Mouse (Mus musculus) heart, postnatal 4 days (tissue): ENCODE data around the gene Slmap. TPM values are rescaled to one million over a fixed set of nuclear protein-coding genes. Genes with fewer than 3 reads are reported as not detected.
"Not testable (repeated sequence)": the region's sequence is repeated elsewhere in the genome, so short reads cannot be mapped to it uniquely, and the experiment has no call there.

Experiments
- DNase-seq: peaks from one replicate; pipeline ENCODE4 v3.0.0; 2021
- total RNA-seq, 2 experiments: library from RNA; stranded (reverse); gene quantifications; 2 replicates each; pipeline ENCODE4 v1.2.3; 2021

Slmap gene
- total RNA-seq, 2 experiments from 2014 or later: 394 to 444 TPM

DNA sequence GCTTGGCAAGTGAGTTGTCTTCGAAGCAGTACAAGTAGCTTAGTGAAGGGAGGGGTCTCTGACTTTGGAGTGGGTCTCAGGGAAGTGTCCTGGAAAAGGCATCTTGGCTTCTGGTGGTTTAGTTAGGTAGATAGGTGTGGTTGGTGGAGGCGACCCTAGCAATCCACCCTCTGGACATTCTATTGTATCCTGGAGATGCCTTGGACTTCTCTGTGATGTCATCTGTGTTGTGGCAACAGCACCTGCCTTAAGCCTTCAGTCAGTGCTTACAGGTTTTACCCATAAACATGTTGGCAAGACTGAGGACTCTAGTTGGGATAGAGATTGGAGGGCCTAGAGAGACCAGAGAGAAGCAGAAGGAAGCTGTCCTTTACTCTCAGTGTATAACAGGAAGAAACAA is 145.8 kb downstream of the Slmap start:
- not testable (repeated sequence) for DNase-seq

DNA sequence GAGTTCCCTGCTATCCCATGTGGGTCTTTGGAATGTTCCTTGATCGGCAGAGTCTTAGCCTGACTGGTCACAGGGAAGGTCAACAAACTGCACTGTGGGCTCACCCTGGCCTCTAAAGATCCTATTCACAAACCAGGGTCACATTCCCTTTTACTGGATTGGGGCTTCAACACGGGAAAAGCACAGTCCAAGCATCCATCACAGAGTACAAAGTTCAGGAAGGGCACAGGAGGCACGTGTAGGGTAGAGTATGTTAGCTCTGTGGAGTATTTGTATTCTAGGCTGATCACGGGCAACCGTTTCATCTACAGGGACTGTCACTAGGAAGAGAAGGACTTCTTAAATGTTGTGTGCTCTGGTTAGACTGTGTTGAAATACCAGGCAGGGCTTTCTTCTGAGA is 147.7 kb downstream of the Slmap start:
- DNase-seq: not testable (repeated sequence)

DNA sequence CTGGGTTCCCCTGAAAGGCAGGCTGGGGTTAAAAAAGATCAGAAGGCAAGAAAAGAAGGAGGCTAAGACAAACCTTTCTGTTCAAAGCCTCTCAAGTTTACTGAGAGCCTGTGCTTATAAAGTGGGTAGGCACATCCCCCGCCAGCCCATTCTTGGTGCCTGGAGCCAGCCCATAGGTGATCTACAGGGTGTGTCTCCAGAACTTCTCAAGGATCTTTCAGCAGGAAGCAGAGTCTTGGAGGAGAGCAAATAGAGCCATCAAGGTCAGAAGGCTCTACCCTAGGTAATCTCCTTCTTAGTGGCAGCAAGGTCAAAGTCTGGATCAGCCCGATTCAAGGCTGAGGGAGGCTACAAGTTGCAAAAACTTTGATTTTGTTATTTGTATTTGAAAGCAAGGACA is 149.1 kb downstream of the Slmap start:
- not testable (repeated sequence) for DNase-seq

DNA sequence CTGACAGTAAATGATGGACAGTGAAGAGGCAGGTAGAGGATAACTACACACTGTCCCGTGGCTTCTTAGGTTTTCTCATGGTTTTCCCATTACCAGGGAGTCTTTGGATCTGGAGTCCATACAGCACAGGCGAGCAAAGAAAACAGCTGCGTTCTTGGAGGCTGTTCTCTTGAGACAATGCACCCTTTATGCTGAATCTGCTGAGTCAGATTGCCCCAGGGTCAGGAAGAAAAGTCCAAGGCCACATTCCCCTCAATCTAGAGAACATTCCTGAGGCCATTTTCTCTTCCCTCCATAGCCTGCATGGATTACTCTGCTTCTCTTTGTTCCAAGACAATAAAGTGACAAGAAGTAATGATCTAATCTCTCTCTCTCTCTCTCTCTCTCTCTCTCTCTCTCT is 155.7 kb downstream of the Slmap start:
- DNase-seq: no peak

DNA sequence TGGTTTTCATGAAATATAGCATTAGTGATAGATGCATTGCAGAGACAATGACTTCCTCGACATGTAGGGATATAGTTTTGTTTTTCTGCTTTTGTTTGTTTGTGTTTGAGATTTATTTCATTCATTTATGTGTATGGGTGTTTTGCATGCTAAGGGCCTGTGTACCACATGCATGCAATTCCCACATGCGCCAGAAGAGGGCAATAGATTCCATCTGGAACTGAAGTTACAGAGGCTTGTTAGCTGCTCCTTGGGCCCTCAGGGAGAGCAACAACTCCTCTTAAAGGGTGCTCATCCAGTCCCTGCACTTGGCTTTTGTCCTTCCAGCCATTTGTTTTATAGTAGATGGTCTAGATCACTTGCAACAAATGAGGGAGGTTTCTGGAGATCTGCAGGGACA is 158.1 kb downstream of the Slmap start:
- peak; percentile 84 for DNase-seq

Other genes with a start within 250 kb of the Slmap start
- gene Dennd6a, start 38.9 kb upstream of the Slmap start, total RNA-seq: 10 to 100 TPM; 20.9 to 24.5 TPM
- gene Arf4, start 103.1 kb upstream of the Slmap start, total RNA-seq: 100 to 1,000 TPM; 167 to 177 TPM
- 1 to 10 TPM; 7.5 to 8.3 TPM for gene Pde12, start 135.0 kb upstream of the Slmap start, total RNA-seq
- under 1 TPM; 0.02 TPM for gene Dnah12, start 158.3 kb upstream of the Slmap start, total RNA-seq